Mouse (Mus musculus): ENCODE measurements around the gene Mrpl44. TPM values are rescaled to one million over a fixed set of nuclear protein-coding genes. Genes with fewer than 3 reads are reported as not detected.
A peak's percentile ranks its signal among the peaks of the same experiment; 100 is the strongest.

Gene Mrpl44
- total and polyA plus RNA-seq, 2 experiments from 2014 or later = 49.6 to 57.2 TPM

- Histone ChIP-seq H3K4me3 (ENCODE audit: low read depth, low read length) (no peak overlapping the region), H3K4me2 (ENCODE audit: low read depth, low read length) (no peak overlapping the region), H3K9me3 (replicated peaks; ENCODE audit: control insufficient read depth, low read length) (no peaks in the 10 kb centered on the region), H3K4me1 (ENCODE audit: control insufficient read depth, insufficient read depth) (peaks cover 29% of the 10 kb centered on the region), H3K27ac (ENCODE audit: low read depth) (no peak overlapping the region), H3K9ac (replicated peaks; ENCODE audit: low read depth, low read length) (no peak overlapping the region), H3K27me3 (ENCODE audit: control insufficient read depth, insufficient read depth, low read length) (no peaks in the 10 kb centered on the region), H3K36me3 (replicated peaks; ENCODE audit: control insufficient read depth, insufficient read depth, low read length) (no peaks in the 10 kb centered on the region)
- DNase-seq (ENCODE audit: low spot score) (no peak), ATAC-seq (ENCODE audit: insufficient read depth, low read depth) (no peak)
- 80% methylated on average over 4 of the region's 4 CpGs for WGBS
- TF ChIP-seq CTCF (IDR thresholded peaks at IDR 0.05; ENCODE audit: low read depth) (no peak), EP300 (IDR thresholded peaks at IDR 0.05; ENCODE audit: low read depth) (no peak)
Observed at GRCm38 (mm10) chr1:79752714-79753340, 23.0 kb upstream of the Mrpl44 start.

- Histone ChIP-seq H3K4me3 (ENCODE audit: low read depth, low read length) (no peak overlapping the region), H3K9ac (replicated peaks; ENCODE audit: low read depth, low read length) (no peak overlapping the region)
Observed at GRCm38 (mm10) chr1:79753456-79753855, 22.4 kb upstream of the Mrpl44 start.

DNA sequence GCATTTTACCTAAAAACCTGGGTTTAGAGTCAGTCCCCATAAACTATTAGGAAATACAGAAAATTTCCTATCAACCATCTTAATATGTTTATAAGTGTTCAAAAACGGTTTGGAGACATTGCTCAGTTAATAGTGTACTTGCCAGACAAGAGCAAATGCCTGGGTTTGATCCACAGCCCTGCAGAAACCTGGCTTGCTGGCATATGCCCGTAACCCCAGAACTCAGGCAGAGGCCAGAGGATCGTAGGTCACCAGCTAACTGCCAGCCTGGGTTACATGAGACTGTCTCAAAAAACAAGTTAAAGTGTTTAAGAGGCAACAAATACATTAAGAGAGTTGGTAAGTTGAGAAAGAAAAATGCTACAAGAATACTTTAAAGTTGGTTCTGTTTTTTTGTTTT lies 20.9 kb upstream of the Mrpl44 start:
- no peak for ATAC-seq (ENCODE audit: insufficient read depth, low read depth)
- Histone ChIP-seq H3K27me3 (ENCODE audit: control insufficient read depth, insufficient read depth, low read length) (no peaks in the 10 kb centered on the region), H3K4me1 (ENCODE audit: control insufficient read depth, insufficient read depth) (peaks cover 33% of the 10 kb centered on the region), H3K9me3 (replicated peaks; ENCODE audit: control insufficient read depth, low read length) (no peaks in the 10 kb centered on the region), H3K36me3 (replicated peaks; ENCODE audit: control insufficient read depth, insufficient read depth, low read length) (no peaks in the 10 kb centered on the region), H3K4me3 (ENCODE audit: low read depth, low read length) (no peak overlapping the region), H3K4me2 (ENCODE audit: low read depth, low read length) (no peak overlapping the region), H3K27ac (ENCODE audit: low read depth) (no peak overlapping the region), H3K9ac (replicated peaks; ENCODE audit: low read depth, low read length) (no peak overlapping the region)
- 86% methylated on average over 3 of the region's 3 CpGs for WGBS
- no peak for TF ChIP-seq EP300 (IDR thresholded peaks at IDR 0.05; ENCODE audit: low read depth)
- TF ChIP-seq CTCF (IDR thresholded peaks at IDR 0.05; ENCODE audit: low read depth) = no peak
- no peak for DNase-seq (ENCODE audit: low spot score)

More at GRCm38 (mm10) chr1:79753456-79753855, 22.4 kb upstream of the Mrpl44 start:
- no peaks in the 10 kb centered on the region for H3K36me3 ChIP-seq (replicated peaks; ENCODE audit: control insufficient read depth, insufficient read depth, low read length)
- peaks cover 28% of the 10 kb centered on the region for H3K4me1 ChIP-seq (ENCODE audit: control insufficient read depth, insufficient read depth)
- DNase-seq (ENCODE audit: low spot score) (no peak), ATAC-seq (ENCODE audit: insufficient read depth, low read depth) (no peak)
- 87% methylated on average over 3 of the region's 3 CpGs for WGBS
- no peak for TF ChIP-seq EP300 (IDR thresholded peaks at IDR 0.05; ENCODE audit: low read depth)
- no peak overlapping the region for H3K27ac ChIP-seq (ENCODE audit: low read depth)
- H3K4me2 ChIP-seq (ENCODE audit: low read depth, low read length) = no peak overlapping the region
- no peaks in the 10 kb centered on the region for H3K27me3 ChIP-seq (ENCODE audit: control insufficient read depth, insufficient read depth, low read length)
- H3K9me3 ChIP-seq (replicated peaks; ENCODE audit: control insufficient read depth, low read length) = no peaks in the 10 kb centered on the region

- no peak overlapping the region for H3K9ac ChIP-seq (replicated peaks; ENCODE audit: low read depth, low read length)
- no peaks in the 10 kb centered on the region for H3K9me3 ChIP-seq (replicated peaks; ENCODE audit: control insufficient read depth, low read length)
- DNase-seq (ENCODE audit: low spot score) (no peak), ATAC-seq (ENCODE audit: insufficient read depth, low read depth) (no peak)
- TF ChIP-seq CTCF (IDR thresholded peaks at IDR 0.05; ENCODE audit: low read depth) (no peak), EP300 (IDR thresholded peaks at IDR 0.05; ENCODE audit: low read depth) (no peak)
- H3K4me2 ChIP-seq (ENCODE audit: low read depth, low read length) = no peak overlapping the region
- H3K27ac ChIP-seq (ENCODE audit: low read depth) = 0 out of 2 replicates have a peak overlapping the region, but pooled peaks have one; percentile 23
- H3K4me1 ChIP-seq (ENCODE audit: control insufficient read depth, insufficient read depth) = peaks cover 33% of the 10 kb centered on the region
- no peaks in the 10 kb centered on the region for H3K27me3 ChIP-seq (ENCODE audit: control insufficient read depth, insufficient read depth, low read length)
- no peak overlapping the region for H3K4me3 ChIP-seq (ENCODE audit: low read depth, low read length)
- WGBS = 25% methylated on average over 2 of the region's 2 CpGs
- no peaks in the 10 kb centered on the region for H3K36me3 ChIP-seq (replicated peaks; ENCODE audit: control insufficient read depth, insufficient read depth, low read length)
Observed at GRCm38 (mm10) chr1:79755376-79755775, 20.4 kb upstream of the Mrpl44 start.

GRCm38 (mm10) chr1:79756417-79756816 lies 19.4 kb upstream of the Mrpl44 start:
- Histone ChIP-seq H3K27ac (ENCODE audit: low read depth) (no peak overlapping the region), H3K9ac (replicated peaks; ENCODE audit: low read depth, low read length) (no peak overlapping the region), H3K4me1 (ENCODE audit: control insufficient read depth, insufficient read depth) (peaks cover 33% of the 10 kb centered on the region), H3K4me3 (ENCODE audit: low read depth, low read length) (no peak overlapping the region), H3K27me3 (ENCODE audit: control insufficient read depth, insufficient read depth, low read length) (no peaks in the 10 kb centered on the region), H3K36me3 (replicated peaks; ENCODE audit: control insufficient read depth, insufficient read depth, low read length) (no peaks in the 10 kb centered on the region), H3K9me3 (replicated peaks; ENCODE audit: control insufficient read depth, low read length) (no peaks in the 10 kb centered on the region), H3K4me2 (ENCODE audit: low read depth, low read length) (no peak overlapping the region)
- TF ChIP-seq EP300 (IDR thresholded peaks at IDR 0.05; ENCODE audit: low read depth) (no peak), CTCF (IDR thresholded peaks at IDR 0.05; ENCODE audit: low read depth) (no peak)
- DNase-seq (ENCODE audit: low spot score) (no peak), ATAC-seq (ENCODE audit: insufficient read depth, low read depth) (no peak)
- 84% methylated on average over 5 of the region's 5 CpGs for WGBS

DNA sequence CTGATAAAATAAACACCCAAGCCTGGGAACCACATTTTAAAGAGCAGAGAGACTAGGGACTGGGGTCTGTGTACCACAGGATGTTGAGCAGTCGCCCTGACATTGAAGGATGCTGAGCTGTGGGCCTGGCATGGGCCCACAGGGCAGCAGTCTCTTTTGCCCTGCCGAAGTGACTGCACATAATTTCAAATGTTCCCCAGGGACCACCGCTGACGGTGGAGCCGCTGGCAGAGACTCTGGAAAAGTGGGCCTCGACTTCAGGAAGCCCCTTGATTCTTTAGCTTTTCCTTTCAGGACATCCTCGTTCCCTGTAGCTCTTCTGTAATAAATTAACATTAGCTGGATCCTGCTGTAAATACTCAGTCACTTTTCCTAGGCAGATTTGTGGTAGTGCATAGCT lies 18.7 kb upstream of the Mrpl44 start:
- TF ChIP-seq CTCF (IDR thresholded peaks at IDR 0.05; ENCODE audit: low read depth) (no peak), EP300 (IDR thresholded peaks at IDR 0.05; ENCODE audit: low read depth) (no peak)

More for the DNA sequence above, 18.7 kb upstream of the Mrpl44 start:
- H3K36me3 ChIP-seq (replicated peaks; ENCODE audit: control insufficient read depth, insufficient read depth, low read length) = no peaks in the 10 kb centered on the region
- no peak overlapping the region for H3K4me3 ChIP-seq (ENCODE audit: low read depth, low read length)
- peaks cover 32% of the 10 kb centered on the region for H3K4me1 ChIP-seq (ENCODE audit: control insufficient read depth, insufficient read depth)
- no peak overlapping the region for H3K9ac ChIP-seq (replicated peaks; ENCODE audit: low read depth, low read length)
- ATAC-seq (ENCODE audit: insufficient read depth, low read depth) (no peak), DNase-seq (ENCODE audit: low spot score) (no peak)
- peak overlapping the region; percentile 18 for H3K27ac ChIP-seq (ENCODE audit: low read depth)
- 43% methylated on average over 7 of the region's 7 CpGs for WGBS
- no peaks in the 10 kb centered on the region for H3K27me3 ChIP-seq (ENCODE audit: control insufficient read depth, insufficient read depth, low read length)
- no peaks in the 10 kb centered on the region for H3K9me3 ChIP-seq (replicated peaks; ENCODE audit: control insufficient read depth, low read length)
- no peak overlapping the region for H3K4me2 ChIP-seq (ENCODE audit: low read depth, low read length)
